Mouse (Mus musculus): ENCODE data around the gene Ndufaf2.

DNA sequence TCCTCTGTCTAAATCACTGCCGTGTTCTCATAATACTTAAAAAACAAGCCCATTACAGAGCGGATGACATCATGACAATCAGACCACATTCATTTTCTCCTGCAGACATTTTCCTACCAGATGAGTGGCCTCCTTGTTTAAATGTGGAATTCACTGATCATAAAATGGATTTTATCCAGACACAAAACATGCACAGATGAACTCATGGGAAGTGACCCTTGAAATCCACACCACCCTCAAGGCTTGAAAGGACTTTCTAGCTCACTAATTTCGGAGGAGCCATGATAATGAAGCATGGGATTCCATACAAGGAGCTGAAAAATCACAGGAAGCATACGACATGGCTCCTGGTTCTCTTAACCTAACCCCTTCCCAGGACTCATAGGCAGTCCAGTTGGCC lies 198.5 kb downstream of the Ndufaf2 start:
- TF ChIP-seq CTCF (IDR thresholded peaks at IDR 0.05; ENCODE audit: low read depth) (no peak), EP300 (IDR thresholded peaks at IDR 0.05; ENCODE audit: low read depth) (no peak)
